Mouse (Mus musculus) embryonic fibroblast, embryonic 13.5 days (primary cell): ENCODE measurements around the gene Ppp1r10.

Experiments used
- CTCF ChIP-seq: IDR thresholded peaks from 2 replicates; pipeline ENCODE4 v1.5.1; 2011; ENCODE audit warnings: mild to moderate bottlenecking, control low read depth, low read length, moderate library complexity, borderline replicate concordance; ENCODE audit not compliant: insufficient read depth
- POLR2A ChIP-seq: IDR thresholded peaks from 2 replicates; pipeline ENCODE4 v1.6.1; 2011; ENCODE audit warnings: low read depth, mild to moderate bottlenecking, control low read depth, low read length, moderate library complexity

DNA sequence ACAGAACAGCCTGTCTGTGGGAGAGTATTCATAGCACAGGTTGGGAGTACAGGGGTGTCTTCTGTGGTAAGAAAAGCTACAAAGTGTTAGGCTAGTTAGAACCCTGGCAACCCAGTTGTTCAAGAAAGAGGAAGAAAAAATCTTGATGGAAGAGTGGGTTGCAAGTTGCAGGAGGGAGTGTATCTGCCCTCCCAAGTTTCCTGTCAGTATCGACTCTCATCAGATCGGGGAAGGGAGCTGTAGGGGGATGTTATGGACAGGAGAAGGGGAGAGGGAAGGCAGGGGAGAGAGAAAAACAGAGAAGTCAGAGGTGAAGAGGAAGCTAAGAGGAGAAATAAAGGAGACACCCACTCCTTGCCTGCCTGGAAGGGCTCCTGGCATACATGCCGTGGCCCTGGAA, 15.6 kb upstream of the Ppp1r10 start:
- TF ChIP-seq CTCF (no peak), POLR2A (no peak)
